Mouse (Mus musculus): ENCODE results near the gene Pdzrn3.

- TF ChIP-seq USF1 (IDR thresholded peaks at IDR 0.05; ENCODE audit: low read depth, low read length) (no peak), CTCF (IDR thresholded peaks at IDR 0.05 in 2 of 3, conservative IDR thresholded peaks at IDR 0.05 in 1 of 3; ENCODE audit: control insufficient read depth in 1 of 3, insufficient read depth in 1 of 3, low read depth in 2 of 3, low read length in 3 of 3, poor library complexity in 1 of 3, severe bottlenecking in 1 of 3) (no peak), CHD1 (IDR thresholded peaks at IDR 0.05; ENCODE audit: low read depth, low read length) (no peak), CHD2 (IDR thresholded peaks at IDR 0.05; ENCODE audit: low read length) (no peak), POLR2A (IDR thresholded peaks at IDR 0.05; ENCODE audit: control insufficient read depth in 1 of 2, insufficient read depth in 1 of 2, low read depth in 1 of 2, low read length in 2 of 2, poor library complexity in 1 of 2) (no peak), RCOR1 (IDR thresholded peaks at IDR 0.05; ENCODE audit: low read depth, low read length) (no peak), MAFK (IDR thresholded peaks at IDR 0.05; ENCODE audit: borderline replicate concordance, low read depth, low read length) (no peak), BHLHE40 (IDR thresholded peaks at IDR 0.05; ENCODE audit: borderline replicate concordance, low read depth, low read length) (no peak), KAT2A (conservative IDR thresholded peaks at IDR 0.05; ENCODE audit: low read depth, low read length) (no peak), MAX (IDR thresholded peaks at IDR 0.05; ENCODE audit: low read length) (no peak), E2F4 (IDR thresholded peaks at IDR 0.05; ENCODE audit: borderline replicate concordance, low read depth, low read length) (no peak), MXI1 (IDR thresholded peaks at IDR 0.05; ENCODE audit: low read depth, low read length) (no peak), EP300 (IDR thresholded peaks at IDR 0.05; ENCODE audit: low read depth in 1 of 2, low read length in 2 of 2) (no peak)
Observed at GRCm38 (mm10) chr6:101418213-101418612, 40.5 kb upstream of the Pdzrn3 start.
